Mouse (Mus musculus): ENCODE data around the gene Smim27.
"Not testable (repeated sequence)": the region's sequence is repeated elsewhere in the genome, so short reads cannot be mapped to it uniquely, and the experiment has no call there.

Gene Smim27

DNA sequence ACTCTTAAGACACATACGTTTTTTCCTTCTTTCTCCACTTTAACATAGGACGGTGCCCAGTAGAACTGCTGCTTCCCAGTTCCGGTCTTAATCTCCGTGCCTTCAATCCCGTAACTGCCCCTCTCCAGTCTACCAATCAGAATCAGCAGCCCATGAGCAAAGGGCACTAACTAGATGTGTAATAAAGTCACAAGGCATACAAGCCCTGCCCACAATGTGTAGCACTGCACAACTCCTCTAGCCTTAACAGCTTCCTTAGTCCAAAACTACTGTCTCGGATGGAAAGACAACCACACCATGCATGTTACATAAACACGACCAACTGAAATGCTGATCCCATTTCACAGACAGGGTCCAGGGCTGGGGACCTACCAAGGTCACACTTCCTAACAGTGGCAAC is 1.7 kb upstream of the Smim27 start:
- DNase-seq = no peak

DNA sequence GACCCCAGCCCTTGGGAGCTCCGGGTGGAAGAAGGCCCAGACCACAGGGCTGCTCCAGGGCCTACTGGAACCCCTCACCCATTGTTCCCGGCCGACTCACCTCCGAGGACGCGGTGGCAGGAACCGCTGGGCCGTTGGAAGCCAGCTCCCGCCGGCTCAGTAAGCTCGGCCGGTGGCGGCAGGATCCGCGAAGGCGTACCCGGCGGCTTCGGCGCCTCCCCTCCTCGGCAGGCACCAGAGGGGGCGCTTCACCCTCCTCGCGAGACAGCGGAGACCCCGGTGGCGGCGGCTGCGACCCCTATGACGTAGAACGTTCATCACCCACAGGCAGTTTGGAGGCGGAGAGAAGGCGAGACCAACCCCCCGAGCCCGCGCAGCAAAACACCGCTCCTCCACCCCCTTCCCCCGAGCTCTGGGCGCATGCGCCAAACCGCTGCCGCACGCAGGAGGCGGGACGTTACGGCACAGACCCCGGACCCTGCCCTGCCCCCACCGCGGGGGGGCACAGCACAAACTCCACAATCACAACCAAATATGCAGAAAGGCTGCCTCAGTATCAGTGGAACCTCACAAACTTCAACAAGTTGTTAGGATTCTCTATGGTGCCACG is 1.1 kb upstream of the Smim27 start:
- DNase-seq = peak; percentile 97

DNA sequence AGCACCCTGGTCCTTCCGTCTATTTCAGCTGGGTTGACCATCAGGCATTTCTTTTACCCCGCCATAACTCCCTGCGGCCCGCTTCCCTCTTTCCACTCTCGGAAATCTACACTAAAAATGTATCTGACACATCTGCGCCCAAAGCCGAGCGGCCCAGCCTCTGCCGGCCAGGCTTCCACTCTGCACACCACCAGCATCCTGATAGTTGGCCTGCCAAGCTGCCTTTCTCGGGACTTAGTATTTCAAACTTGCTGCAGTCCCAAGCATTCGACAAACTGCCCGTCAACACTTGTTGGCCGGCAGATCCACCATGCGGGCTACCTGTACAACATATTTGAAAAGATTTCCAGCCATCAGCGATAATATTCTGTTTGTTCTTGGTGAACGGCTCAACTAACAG is 544 bp upstream of the Smim27 start:
- DNase-seq = peak; percentile 57

DNA sequence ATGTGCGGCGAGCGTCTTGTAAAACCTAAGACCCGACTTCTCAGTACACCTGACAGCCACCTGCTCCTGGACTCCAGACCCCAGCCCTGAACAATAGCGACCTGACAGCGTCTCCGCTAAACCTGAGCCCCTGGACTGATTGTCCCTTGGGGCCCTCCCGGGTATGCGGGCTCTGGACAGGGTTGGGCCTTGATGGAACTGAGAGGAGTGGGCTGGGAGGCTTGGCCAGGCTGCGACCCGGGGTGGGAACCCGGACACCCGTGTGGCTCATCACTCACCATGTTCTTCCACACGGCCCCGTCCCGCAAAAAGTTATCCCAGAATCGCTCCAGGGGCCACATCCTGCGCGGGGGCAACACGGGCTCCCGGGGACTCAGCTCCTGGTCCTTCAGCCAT is 9.5 kb downstream of the Smim27 start:
- no peak for DNase-seq

DNA sequence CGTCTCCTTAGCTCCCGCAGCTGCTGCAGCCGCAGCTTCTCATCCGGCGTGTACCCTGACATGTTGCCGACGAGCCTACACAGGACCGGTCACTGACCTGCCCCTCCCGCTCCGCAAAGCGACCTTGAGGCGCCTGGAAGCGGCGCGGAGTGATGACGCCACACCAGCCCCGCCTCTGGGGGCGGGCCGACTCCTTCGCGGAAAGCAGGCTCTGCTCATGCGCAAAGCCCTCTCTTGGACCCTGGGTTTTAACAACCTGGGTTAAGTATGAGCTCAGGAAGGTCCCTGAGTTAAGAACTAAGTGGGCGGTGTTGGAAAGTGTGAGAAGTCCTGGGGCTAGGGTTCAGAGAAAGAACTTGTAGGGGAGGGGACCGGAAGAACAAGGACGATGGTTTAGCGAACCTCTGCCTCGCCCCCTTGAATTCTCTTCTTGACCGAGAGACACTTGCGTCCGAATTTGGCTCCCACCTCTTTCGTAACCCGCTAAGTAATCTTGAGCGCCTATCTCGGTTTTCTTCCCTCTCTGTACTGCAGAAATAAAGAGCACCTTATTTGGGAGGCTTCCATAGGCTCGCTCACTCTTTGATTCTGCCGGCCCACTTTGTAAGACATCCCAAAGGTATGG is 10.0 kb downstream of the Smim27 start, which contains the start of gene Ndufb6:
Ndufb6 (minus strand) TSS at position 146 of the 625 bp plus-strand sequence.
- peak; percentile 97 for DNase-seq

DNA sequence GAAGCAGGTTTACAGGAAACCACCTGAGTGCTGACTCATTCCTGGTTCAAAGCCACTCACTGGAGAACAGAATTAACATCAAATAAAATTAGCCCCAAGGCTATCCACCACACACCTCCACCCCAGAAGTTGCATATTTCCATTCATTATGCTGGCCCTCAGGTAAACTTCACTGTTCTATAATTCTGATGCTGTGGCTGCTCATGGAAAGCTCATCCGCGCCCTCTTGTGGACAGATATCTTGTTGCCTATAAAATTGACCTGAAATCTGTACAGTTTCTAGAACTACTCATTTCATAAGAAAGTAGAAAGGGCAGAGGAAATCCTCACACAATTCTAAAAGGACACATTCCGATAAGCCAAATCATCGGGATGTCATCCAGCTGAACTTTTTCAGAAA is 16.2 kb downstream of the Smim27 start:
- peak; percentile 84 for DNase-seq

DNA sequence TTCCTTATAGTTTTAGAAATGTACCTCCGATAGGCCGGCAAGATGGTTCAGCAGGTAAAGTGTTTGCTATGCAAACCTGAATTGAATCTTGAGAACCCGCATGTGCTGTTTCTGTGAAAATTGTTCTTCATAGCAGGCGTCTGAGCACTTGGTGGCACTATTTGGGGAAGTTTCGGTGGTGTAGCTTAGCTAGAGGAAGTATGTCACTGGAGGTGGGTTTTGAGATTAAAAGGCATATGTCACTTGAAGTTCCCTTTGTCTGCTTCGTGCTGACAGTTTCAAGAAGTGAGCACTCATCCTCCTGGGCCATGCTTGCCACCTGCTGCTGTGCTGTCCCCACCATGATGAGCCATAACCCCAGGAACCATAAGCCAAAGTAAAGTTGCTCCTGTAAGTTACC is 18.0 kb downstream of the Smim27 start:
- no peak for DNase-seq

DNA sequence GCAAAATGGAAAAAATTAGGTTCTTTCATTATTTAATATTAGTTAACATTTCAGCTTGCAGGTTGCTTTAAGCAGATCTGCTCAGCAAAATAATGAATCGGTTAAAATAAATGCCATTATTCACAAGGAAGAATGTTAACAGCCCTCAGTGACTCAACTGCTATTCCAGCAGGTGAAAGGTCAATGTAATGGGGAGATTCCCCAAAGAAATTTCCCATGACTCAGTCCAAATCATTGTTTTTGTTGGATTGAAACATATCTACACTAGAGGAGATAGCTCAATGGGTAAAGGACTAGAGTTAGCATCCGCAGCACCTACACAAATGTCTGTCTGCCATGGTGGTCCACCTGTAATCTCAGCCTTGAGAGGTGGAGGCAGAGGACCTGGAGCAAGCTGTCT is 19.7 kb downstream of the Smim27 start:
- no peak for DNase-seq

DNA sequence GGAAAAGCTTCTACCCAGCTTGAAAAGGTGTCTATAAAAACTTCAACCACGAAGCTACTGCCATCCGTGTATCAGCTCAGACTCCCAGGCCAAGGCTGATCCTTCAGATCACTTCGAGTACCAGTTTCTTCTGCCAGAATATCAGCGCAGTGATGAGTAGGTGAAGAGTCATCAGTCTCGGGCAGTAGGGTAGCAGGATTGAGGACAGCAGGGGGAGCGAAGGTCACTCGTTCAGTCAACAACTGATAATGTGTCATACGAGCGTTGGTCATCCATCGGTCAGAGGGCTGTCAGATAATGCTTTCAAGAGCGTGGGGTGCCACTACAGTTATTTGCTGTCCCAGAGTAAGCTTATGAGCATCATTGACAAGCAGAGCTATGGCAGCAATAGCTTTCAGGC is 22.1 kb downstream of the Smim27 start:
- not testable (repeated sequence) for DNase-seq

DNA sequence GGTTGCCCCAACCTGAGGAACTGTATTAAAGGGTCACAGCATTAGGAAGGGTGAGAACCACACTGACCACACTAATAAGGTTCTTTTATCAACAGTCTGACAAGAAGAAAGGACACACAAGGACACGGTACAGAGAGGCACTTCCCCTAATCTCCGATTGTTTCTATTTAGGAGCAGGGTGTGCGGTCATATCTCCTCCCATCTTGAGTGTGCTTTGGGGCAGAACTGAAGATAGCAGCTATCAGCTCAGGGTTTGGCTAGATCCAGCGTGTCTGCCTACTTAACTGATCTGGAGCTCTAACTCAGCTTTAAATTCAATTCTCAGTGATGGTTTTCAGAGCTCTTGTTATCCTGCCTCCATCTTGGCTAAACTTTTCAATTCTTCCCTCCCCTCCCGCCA is 29.8 kb downstream of the Smim27 start:
- DNase-seq = no peak

DNA sequence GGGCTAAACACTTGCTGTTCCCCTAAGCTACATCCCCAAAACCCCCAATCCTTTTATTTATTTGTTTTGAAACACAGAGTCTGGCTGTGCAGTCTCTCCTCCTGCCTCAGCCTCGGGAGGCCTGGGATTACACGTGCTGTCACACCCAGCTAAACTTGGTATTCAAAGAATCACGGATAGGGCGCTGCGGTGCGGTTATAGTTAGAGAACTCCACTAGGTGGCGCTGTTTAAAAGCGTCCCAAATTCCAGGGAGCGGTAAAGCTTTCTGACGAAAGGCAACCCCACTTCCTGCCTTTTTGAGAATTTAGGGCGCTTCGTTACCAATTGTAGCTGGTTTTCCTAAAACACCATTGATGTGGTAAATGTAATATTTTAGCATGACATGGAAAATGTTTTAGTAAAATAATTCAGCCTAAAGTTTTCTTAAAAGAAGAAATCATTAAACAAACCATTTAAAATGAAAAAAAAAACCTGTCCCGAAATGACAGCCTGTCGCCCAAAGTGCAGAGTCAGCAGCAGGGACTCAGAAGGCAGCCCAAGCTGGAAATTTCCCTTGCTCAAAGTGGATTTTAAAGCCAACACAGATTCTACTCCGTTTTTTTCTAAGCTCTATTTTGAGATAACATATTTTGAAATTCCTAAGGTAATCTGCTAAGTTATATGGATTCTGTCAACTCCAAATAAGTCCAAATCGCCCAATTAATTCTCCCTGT is 31.9 kb downstream of the Smim27 start:
- DNase-seq = peak; percentile 72

DNA sequence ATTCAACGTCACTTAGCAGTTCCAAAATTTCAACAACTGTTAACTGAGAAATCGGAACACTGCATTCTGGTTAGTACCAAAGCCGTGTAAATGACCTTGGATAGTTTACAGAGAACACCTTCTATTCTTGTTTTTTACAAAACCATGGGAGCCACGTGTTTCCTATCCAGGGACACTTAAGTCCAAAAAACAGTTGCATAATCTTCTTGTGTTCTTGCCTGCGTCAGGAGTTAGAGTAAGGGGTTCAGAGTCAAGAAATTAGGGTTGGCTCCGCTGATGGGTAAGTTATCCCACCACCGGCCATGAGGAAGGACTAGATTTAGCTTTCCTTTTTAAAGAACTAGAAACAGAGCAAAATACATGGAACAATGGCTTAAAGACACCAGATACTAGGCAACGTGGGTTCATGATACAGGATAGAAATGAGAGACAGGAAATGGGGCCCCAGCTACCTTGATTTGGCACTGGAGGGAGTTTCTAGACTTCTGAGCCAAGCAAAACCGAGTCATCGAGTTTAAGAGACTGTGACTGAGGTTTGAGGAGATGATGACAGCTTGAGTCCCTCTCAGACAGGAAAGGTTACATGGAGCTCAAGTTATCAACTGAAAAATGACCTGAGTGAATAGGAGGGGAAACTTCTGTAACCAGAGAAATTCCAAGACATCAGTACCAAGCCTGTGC is 33.2 kb downstream of the Smim27 start:
- peak; percentile 15 for DNase-seq

DNA sequence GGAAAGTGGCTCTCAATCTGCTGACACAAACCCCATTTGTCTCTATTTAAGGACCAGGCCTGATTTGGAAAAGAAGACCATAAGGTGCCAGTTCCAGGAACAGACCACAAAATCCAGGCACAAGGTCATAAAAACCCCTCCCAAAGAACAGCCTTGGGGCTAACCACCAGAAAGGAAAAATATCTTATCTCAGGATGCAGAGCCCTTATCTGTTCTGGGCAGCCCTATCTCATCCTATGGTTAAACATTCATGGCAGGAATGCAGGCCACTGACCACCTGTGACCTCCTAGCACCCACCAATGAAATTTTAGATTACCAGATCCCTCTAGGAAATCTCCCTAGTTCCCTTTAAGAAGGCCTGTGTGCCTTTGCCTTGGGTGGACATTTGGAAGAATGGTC is 40.3 kb downstream of the Smim27 start:
- no peak for DNase-seq

DNA sequence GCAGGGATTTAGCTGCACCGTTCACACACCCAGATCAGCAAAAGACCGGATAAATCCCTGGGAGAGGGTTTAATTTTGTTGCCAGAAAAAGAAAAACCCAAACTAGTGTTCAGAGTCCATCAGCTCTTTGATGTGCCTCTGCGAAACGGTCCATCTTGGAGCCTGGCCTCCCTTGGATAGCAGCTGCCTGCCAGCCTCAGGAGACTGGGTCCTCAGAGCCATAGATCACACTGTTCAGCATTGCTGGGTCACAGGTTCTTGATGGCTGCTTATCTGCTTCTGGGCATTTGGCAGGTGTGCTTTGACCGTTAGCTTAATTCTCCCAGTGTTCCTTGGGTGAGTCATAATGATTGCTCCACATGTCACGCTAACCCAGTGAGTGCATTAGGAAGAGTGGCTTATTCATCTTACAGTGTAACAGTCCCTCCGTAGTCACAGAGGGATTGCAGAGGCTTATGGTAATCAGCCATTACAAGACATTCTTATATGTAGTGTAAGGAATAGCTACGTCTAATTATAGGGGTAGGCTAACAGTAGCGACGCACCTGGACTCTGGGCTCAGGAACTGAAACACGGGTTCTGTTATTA is 41.5 kb downstream of the Smim27 start:
- no peak for DNase-seq

DNA sequence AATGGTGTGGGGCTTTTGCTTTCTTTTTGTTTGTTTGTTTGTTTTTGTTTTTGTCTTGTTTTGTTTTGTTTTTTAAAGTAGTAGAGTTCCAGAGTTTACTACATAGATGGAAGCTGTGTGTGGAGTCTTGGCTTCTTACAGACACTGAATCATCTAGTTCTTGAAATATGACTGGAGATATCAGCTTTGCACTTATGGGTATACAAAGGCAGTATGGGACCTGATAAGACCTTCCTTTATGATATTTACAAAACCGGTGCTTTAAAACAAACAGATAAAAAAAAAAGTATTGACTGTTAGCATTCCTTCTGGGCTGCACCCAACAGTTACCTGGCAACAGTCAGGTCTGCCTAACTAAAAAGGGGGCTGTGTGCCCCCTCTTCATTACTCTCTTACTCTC is 42.8 kb downstream of the Smim27 start:
- no peak for DNase-seq

DNA sequence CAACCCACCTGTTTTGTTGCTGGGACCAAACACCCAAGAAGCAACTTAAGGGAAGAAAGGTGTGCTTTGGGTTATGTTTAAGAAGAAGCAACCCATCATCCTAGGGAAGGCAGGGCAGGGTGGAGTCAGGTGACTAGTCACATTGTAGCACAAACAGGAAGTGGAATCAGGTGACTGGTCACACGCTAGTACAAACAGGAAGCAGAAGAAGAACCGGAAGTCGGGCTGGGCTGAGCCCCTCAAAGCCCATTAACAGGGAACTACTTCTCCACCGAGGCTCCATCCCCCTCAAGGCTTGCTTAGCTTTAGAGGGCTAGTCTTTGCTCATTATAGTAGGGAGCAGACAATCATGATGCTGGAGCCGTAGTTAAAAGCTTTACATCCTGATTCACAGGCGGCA is 43.6 kb downstream of the Smim27 start:
- DNase-seq = no peak

DNA sequence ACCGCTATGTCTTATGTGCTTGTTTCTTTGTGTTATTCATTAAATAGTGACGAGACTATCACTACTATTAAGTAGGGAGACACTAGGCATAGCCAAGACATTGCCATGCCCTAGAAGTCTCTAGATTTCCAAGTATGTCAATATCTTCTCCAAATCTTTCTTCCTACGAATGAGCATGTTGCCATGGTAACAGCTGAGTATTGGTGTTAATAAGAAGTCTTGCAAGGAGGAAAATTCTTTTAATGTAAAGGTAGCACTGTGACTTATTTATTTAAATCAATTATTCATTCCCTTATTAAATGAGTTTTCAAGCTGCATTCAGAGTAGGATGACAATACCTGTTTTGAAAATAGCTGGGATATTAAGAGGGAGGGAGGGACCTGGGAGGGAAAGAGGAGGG is 48.0 kb downstream of the Smim27 start:
- DNase-seq = no peak
